Mouse (Mus musculus): ENCODE data around the gene Samd9l.

- TF ChIP-seq POLR2A (IDR thresholded peaks at IDR 0.05; ENCODE audit: control insufficient read depth, extremely low read depth, insufficient read depth, low read length, poor library complexity) (no peak), CTCF (IDR thresholded peaks at IDR 0.05; ENCODE audit: borderline replicate concordance, control insufficient read depth, extremely low read depth, insufficient read depth, low read length, poor library complexity) (no peak)
Observed at GRCm38 (mm10) chr6:3427047-3427446, 27.7 kb upstream of the Samd9l start.
